Mouse (Mus musculus) embryonic facial prominence, embryonic 15.5 days (tissue): Measurements from ENCODE around the gene Olfr600. TPM values are rescaled to one million over a fixed set of nuclear protein-coding genes. Genes with fewer than 3 reads are reported as not detected.
"Not testable (repeated sequence)": the region's sequence is repeated elsewhere in the genome, so short reads cannot be mapped to it uniquely, and the experiment has no call there.

ENCODE experiments used
- ATAC-seq: fragments of 200-750 bp; cut with Nextera tagmentation; 2 replicates; pipeline ENCODE4 v1.8.0; 2017; ENCODE audit warnings: low read depth, moderate TSS enrichment; ENCODE audit not compliant: insufficient number of reproducible peaks, low FRiP score, low TSS enrichment
- H3K27ac ChIP-seq: fragments of 300-500 bp; sonication (generic); replicated peaks from 2 replicates; pipeline ENCODE4 v1.5.1; 2015; ENCODE audit warnings: mild to moderate bottlenecking, inconsistent platforms
- H3K27me3 ChIP-seq: fragments of 300-500 bp; sonication (generic); 2 replicates; pipeline ENCODE4 v1.6.1; 2015; ENCODE audit warnings: inconsistent platforms
- H3K36me3 ChIP-seq: fragments of 300-500 bp; sonication (generic); 2 replicates; pipeline ENCODE4 v1.6.1; 2015; ENCODE audit warnings: mild to moderate bottlenecking, inconsistent platforms
- H3K4me1 ChIP-seq: fragments of 300-500 bp; sonication (generic); 2 replicates; pipeline ENCODE4 v1.6.1; 2015; ENCODE audit warnings: inconsistent platforms
- H3K4me2 ChIP-seq: fragments of 300-500 bp; sonication (generic); replicated peaks from 2 replicates; pipeline ENCODE4 v1.6.1; 2015; ENCODE audit warnings: mild to moderate bottlenecking, inconsistent platforms
- H3K4me3 ChIP-seq: fragments of 300-500 bp; sonication (generic); replicated peaks from 2 replicates; pipeline ENCODE4 v1.5.1; 2015; ENCODE audit warnings: mild to moderate bottlenecking, inconsistent platforms
- H3K9ac ChIP-seq: fragments of 300-500 bp; sonication (generic); 2 replicates; pipeline ENCODE4 v1.6.1; 2015; ENCODE audit warnings: inconsistent platforms
- H3K9me3 ChIP-seq: fragments of 300-500 bp; sonication (generic); replicated peaks from 2 replicates; pipeline ENCODE4 v1.6.1; 2016; ENCODE audit warnings: inconsistent platforms
- WGBS: fragments of 180-500 bp; shearing (Covaris S2); methylation state at CpG from one replicate; pipeline ENCODE4 v1.1.7; 2015; 5-methylcytosine and 5-hydroxymethylcytosine counted together
- polyA plus RNA-seq: library from polyadenylated mRNA; unstranded; fragments of >200 nt; fragmentation: Nextera tagmentation; extraction: Ambion mirVana; gene quantifications from 2 replicates; pipeline ENCODE4 v1.2.1, GENCODE M21; 2015

The Olfr600 gene
- not detected in 2 replicates for polyA plus RNA-seq

DNA sequence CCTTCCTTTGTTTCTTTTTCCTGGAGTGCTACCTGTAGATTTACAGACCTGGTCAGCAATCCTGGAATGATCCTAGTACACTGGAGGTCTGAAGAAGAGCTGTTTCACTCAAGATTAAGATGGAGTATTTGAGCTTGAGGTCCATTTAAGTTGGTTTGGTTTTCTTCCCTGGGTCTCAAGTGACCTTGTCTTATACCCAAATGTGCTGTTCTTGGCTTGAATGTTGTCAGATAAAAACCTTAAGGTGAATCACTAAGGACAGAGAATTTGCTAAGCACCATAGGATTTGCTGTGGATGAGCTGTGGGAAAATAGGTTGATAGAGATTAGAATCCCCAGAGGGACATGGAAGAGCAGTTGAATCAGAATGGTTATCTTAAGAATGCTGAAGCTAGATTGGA, at the start of gene Olfr600:
Gene Olfr600 (minus strand): TSS at position 101 of the 400 bp plus-strand sequence.
- no peak for ATAC-seq
- Histone ChIP-seq H3K4me1 (no peaks in the 10 kb centered on the region), H3K4me3 (no peak within 1 kb of the TSS), H3K27me3 (no peaks in the 10 kb centered on the region), H3K9me3 (no peaks in the 10 kb centered on the region), H3K36me3 (no peaks in the 10 kb centered on the region), H3K27ac (no peak within 1 kb of the TSS), H3K4me2 (no peak within 1 kb of the TSS), H3K9ac (no peak within 1 kb of the TSS)

GRCm38 (mm10) chr7:103398981-103399380, 49.5 kb upstream of the Olfr600 start:
- 4% methylated on average over 1 of the region's 1 CpGs for WGBS
- H3K36me3 ChIP-seq: no peaks in the 10 kb centered on the region
- no peak overlapping the region for H3K4me2 ChIP-seq
- H3K4me1 ChIP-seq: no peaks in the 10 kb centered on the region
- no peak overlapping the region for H3K9ac ChIP-seq
- no peak overlapping the region for H3K27ac ChIP-seq
- no peaks in the 10 kb centered on the region for H3K27me3 ChIP-seq
- ATAC-seq: no peak
- H3K9me3 ChIP-seq: no peaks in the 10 kb centered on the region
- no peak overlapping the region for H3K4me3 ChIP-seq

DNA sequence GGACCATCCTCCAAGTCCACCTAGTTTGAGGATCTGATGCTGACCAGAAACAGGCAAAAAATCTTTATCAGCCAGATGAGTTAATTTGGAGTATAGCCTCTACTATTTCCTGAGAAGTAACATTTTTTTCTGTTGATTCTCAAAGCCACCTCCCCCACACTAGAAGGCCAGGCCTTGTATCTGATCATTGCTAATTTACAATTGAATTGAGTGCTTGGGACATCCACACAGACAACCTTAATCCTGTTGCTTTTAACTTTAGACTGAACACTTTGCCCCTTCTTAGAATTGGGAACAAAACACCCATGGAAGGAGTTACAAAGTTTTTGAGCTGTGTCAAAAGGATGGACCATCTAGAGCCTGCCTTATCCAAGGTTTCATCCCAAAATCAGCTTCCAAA, 48.3 kb upstream of the Olfr600 start:
- H3K4me1 ChIP-seq: no peaks in the 10 kb centered on the region
- H3K4me2 ChIP-seq: no peak overlapping the region
- H3K9ac ChIP-seq: no peak overlapping the region
- ATAC-seq: no peak
- H3K9me3 ChIP-seq: no peaks in the 10 kb centered on the region
- H3K27ac ChIP-seq: no peak overlapping the region
- no peaks in the 10 kb centered on the region for H3K27me3 ChIP-seq
- no peak overlapping the region for H3K4me3 ChIP-seq
- no peaks in the 10 kb centered on the region for H3K36me3 ChIP-seq

GRCm38 (mm10) chr7:103386077-103386476, 36.6 kb upstream of the Olfr600 start, which contains the start of gene Olfr603:
Olfr603 (minus strand) TSS chr7:103386177.
- no peaks in the 10 kb centered on the region for H3K9me3 ChIP-seq
- no peaks in the 10 kb centered on the region for H3K4me1 ChIP-seq
- no peak within 1 kb of the TSS for H3K4me3 ChIP-seq
- no peak within 1 kb of the TSS for H3K9ac ChIP-seq
- no peak for ATAC-seq
- H3K36me3 ChIP-seq: no peaks in the 10 kb centered on the region
- H3K27me3 ChIP-seq: no peaks in the 10 kb centered on the region
- no peak within 1 kb of the TSS for H3K4me2 ChIP-seq
- no peak within 1 kb of the TSS for H3K27ac ChIP-seq

DNA sequence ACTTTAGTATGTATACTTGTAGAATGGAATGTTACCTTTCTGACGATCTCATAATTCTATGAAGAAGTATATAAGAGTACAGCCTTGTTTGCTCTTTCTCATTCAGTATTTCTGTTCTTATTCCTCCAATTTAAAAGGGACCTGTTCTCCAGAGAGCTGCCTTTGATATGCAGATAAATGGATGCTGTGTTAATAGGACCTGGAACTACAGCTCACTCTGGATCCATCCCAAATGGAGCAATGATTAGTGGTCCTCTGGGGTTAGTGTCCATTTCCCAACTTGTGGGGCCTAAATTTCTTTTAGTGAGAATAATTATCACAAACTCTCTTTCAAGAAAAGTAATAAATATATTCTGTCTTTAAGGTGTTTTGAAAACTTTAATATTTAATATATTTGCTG, 13.1 kb upstream of the Olfr600 start, which contains the start of gene Olfr601:
Gene Olfr601 (minus strand): TSS at position 101 of the 400 bp plus-strand sequence.
- no peak within 1 kb of the TSS for H3K4me2 ChIP-seq
- H3K36me3 ChIP-seq: no peaks in the 10 kb centered on the region
- no peak within 1 kb of the TSS for H3K4me3 ChIP-seq
- H3K27ac ChIP-seq: no peak within 1 kb of the TSS
- H3K9me3 ChIP-seq: no peaks in the 10 kb centered on the region
- 93% methylated on average over 1 of the region's 1 CpGs for WGBS
- ATAC-seq: no peak
- H3K9ac ChIP-seq: no peak within 1 kb of the TSS
- no peaks in the 10 kb centered on the region for H3K4me1 ChIP-seq
- H3K27me3 ChIP-seq: no peaks in the 10 kb centered on the region

- Histone ChIP-seq H3K27ac (no peak within 1 kb of the TSS), H3K9ac (no peak within 1 kb of the TSS), H3K4me1 (no peaks in the 10 kb centered on the region), H3K27me3 (no peaks in the 10 kb centered on the region), H3K4me3 (no peak within 1 kb of the TSS), H3K4me2 (no peak within 1 kb of the TSS), H3K9me3 (no peaks in the 10 kb centered on the region), H3K36me3 (no peaks in the 10 kb centered on the region)
- ATAC-seq: no peak
- 88% methylated on average over 1 of the region's 1 CpGs for WGBS
These were observed 13.9 kb downstream of the Olfr600 start, which contains the start of gene Olfr599 for GRCm38 (mm10) chr7:103335617-103336016. Olfr599 (plus strand) TSS chr7:103335917.

DNA sequence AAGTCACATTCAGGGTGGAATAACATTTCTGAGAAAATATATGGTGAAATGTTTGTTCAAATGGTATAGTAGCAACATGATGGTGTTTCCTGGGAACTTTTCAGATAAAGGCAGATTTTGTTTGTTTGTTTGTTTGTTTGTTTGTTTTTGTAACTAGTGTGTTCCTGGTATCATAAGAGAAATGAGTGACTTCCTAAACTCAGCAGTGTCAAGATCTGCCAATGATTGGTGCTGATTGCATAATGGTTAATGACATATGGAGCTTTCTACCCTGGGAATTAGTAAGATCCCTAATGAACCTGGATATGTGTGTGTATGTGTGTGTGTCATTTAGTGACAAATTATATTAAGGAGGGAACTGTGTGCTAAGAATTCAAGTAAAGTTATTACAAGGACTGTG, 26.2 kb downstream of the Olfr600 start, which contains the start of gene Olfr598:
Gene Olfr598 (plus strand): TSS at position 301 of the 400 bp plus-strand sequence.
- Histone ChIP-seq H3K9me3 (no peaks in the 10 kb centered on the region), H3K9ac (no peak within 1 kb of the TSS), H3K27ac (no peak within 1 kb of the TSS), H3K4me1 (no peaks in the 10 kb centered on the region), H3K4me2 (no peak within 1 kb of the TSS), H3K27me3 (no peaks in the 10 kb centered on the region), H3K4me3 (no peak within 1 kb of the TSS), H3K36me3 (no peaks in the 10 kb centered on the region)
- no peak for ATAC-seq

- H3K36me3 ChIP-seq, ATAC-seq, H3K27ac ChIP-seq, H3K4me3 ChIP-seq, H3K27me3 ChIP-seq, H3K4me2 ChIP-seq, H3K9me3 ChIP-seq, H3K9ac ChIP-seq, H3K4me1 ChIP-seq: not testable (repeated sequence)
- 85% methylated on average over 2 of the region's 2 CpGs for WGBS
These were observed 33.5 kb downstream of the Olfr600 start, which contains the start of gene Olfr597 for GRCm38 (mm10) chr7:103316015-103316414. Olfr597 (plus strand) TSS chr7:103316315.

DNA sequence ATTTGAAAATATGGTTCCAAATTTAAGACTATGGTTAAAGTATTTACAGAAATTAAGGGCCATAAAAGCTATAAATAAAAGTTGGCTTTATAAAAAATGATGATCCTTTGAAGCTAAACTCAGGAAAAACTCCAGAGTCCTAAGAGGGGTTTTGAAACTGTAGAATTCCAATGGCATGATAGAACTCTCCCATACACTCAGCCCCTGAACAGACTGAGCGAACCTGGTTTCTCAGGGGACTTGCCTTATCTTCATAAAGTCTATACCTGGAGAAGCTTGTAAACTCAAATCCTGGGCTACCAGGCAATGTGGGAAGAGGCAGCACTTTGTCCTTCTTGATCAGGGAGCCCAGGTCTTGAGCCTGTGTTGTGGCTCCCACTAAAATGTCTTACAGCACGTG, 44.1 kb downstream of the Olfr600 start, which contains the start of gene Olfr596:
Gene Olfr596 (plus strand): TSS at position 301 of the 400 bp plus-strand sequence.
- ATAC-seq: not testable (repeated sequence)
- WGBS: 86% methylated on average over 2 of the region's 2 CpGs

More for the DNA sequence above, 44.1 kb downstream of the Olfr600 start, which contains the start of gene Olfr596:
- not testable (repeated sequence) for H3K4me2 ChIP-seq, H3K27me3 ChIP-seq, H3K9me3 ChIP-seq, H3K4me1 ChIP-seq, H3K27ac ChIP-seq, H3K4me3 ChIP-seq, H3K36me3 ChIP-seq, H3K9ac ChIP-seq

Other genes with a start within 250 kb of the Olfr600 start
- gene Olfr586, start 224.0 kb downstream of the Olfr600 start, polyA plus RNA-seq: not detected in 2 replicates
- not detected in 2 replicates for gene Olfr588-ps1, start 208.8 kb downstream of the Olfr600 start, polyA plus RNA-seq
- not detected in 2 replicates for gene Olfr589, start 193.3 kb downstream of the Olfr600 start, polyA plus RNA-seq
- 0.12 and 0.16 TPM in 2 replicates for gene Olfr591, start 171.3 kb downstream of the Olfr600 start, polyA plus RNA-seq
- gene Olfr592, start 164.9 kb downstream of the Olfr600 start, polyA plus RNA-seq: 0.12 TPM in 1 of 2 replicates, not detected in the other
- not detected in 2 replicates for gene Olfr593, start 137.8 kb downstream of the Olfr600 start, polyA plus RNA-seq
- gene Olfr594, start 132.7 kb downstream of the Olfr600 start, polyA plus RNA-seq: 0.15 and 0.24 TPM in 2 replicates
- not detected in 2 replicates for gene Usp17ld, start 97.2 kb downstream of the Olfr600 start, polyA plus RNA-seq
- gene Olfr596, start 44.0 kb downstream of the Olfr600 start, polyA plus RNA-seq: not detected in 2 replicates
- 0.15 TPM in 1 of 2 replicates, not detected in the other for gene Olfr597, start 33.4 kb downstream of the Olfr600 start, polyA plus RNA-seq
- 0.12 and 0.55 TPM in 2 replicates for gene Olfr598, start 26.1 kb downstream of the Olfr600 start, polyA plus RNA-seq
- not detected in 2 replicates for gene Olfr599, start 13.8 kb downstream of the Olfr600 start, polyA plus RNA-seq
- 0.22 and 0.43 TPM in 2 replicates for gene Olfr601, start 13.0 kb upstream of the Olfr600 start, polyA plus RNA-seq
- gene Olfr603, start 36.5 kb upstream of the Olfr600 start, polyA plus RNA-seq: not detected in 2 replicates
- not detected in 2 replicates for gene Usp17lc, start 65.4 kb upstream of the Olfr600 start, polyA plus RNA-seq
- gene Olfr605, start 95.8 kb upstream of the Olfr600 start, polyA plus RNA-seq: not detected in 2 replicates
- 0.16 TPM in 1 of 2 replicates, not detected in the other for gene Olfr606, start 99.4 kb upstream of the Olfr600 start, polyA plus RNA-seq
- 0.18 TPM in 1 of 2 replicates, not detected in the other for gene Olfr607, start 114.5 kb upstream of the Olfr600 start, polyA plus RNA-seq
- 0.14 and 0.25 TPM in 2 replicates for gene Olfr608, start 120.2 kb upstream of the Olfr600 start, polyA plus RNA-seq
- not detected in 2 replicates for gene Olfr609, start 148.4 kb upstream of the Olfr600 start, polyA plus RNA-seq
- gene Olfr610, start 162.5 kb upstream of the Olfr600 start, polyA plus RNA-seq: 0.28 TPM in 1 of 2 replicates, not detected in the other
- not detected in 2 replicates for gene Olfr611, start 171.2 kb upstream of the Olfr600 start, polyA plus RNA-seq
- gene Olfr612, start 193.0 kb upstream of the Olfr600 start, polyA plus RNA-seq: 0.26 and 0.27 TPM in 2 replicates
- 0.08 and 0.11 TPM in 2 replicates for gene Olfr613, start 198.4 kb upstream of the Olfr600 start, polyA plus RNA-seq
- 0.25 and 0.29 TPM in 2 replicates for gene Olfr615, start 206.4 kb upstream of the Olfr600 start, polyA plus RNA-seq
- 0.11 TPM in 2 replicates for gene Olfr616, start 219.5 kb upstream of the Olfr600 start, polyA plus RNA-seq
- gene Olfr617, start 223.4 kb upstream of the Olfr600 start, polyA plus RNA-seq: not detected in 2 replicates
- 0.07 TPM in 1 of 2 replicates, not detected in the other for gene Olfr618, start 240.4 kb upstream of the Olfr600 start, polyA plus RNA-seq